Mouse (Mus musculus): Measurements from ENCODE around the gene Slc9b1. TPM values are rescaled to one million over a fixed set of nuclear protein-coding genes. Genes with fewer than 3 reads are reported as not detected.
A peak's percentile ranks its signal among the peaks of the same experiment; 100 is the strongest.

Gene Slc9b1
- polyA plus RNA-seq, 1 experiment from 2014 or later, result 0.45 TPM

GRCm38 (mm10) chr3:135437758-135438495 lies 90.1 kb downstream of the Slc9b1 start, which contains the start of gene Ube2d3:
Ube2d3 (plus strand) TSS chr3:135438149.
- ATAC-seq (replicated peaks; ENCODE audit: low FRiP score, low TSS enrichment, low read depth) (peak; percentile 93), DNase-seq (ENCODE audit: low spot score) (peak; percentile 99)
- Histone ChIP-seq H3K4me1 (replicated peaks; ENCODE audit: control insufficient read depth, insufficient read depth, low read length) (peaks cover 9% of the 10 kb centered on the region), H3K36me3 (ENCODE audit: control insufficient read depth, insufficient read depth, low read length) (peaks cover 26% of the 10 kb centered on the region), H3K4me3 (ENCODE audit: low read depth, low read length) (peak within 1 kb of the TSS; percentile 61), H3K27me3 (replicated peaks; ENCODE audit: control insufficient read depth, insufficient read depth, low read length) (no peaks in the 10 kb centered on the region), H3K4me2 (ENCODE audit: low read length) (peak within 1 kb of the TSS; percentile 56), H3K9ac (ENCODE audit: low read length) (peak within 1 kb of the TSS; percentile 91), H3K27ac (ENCODE audit: low read depth) (peak within 1 kb of the TSS; percentile 100), H3K9me3 (ENCODE audit: control insufficient read depth, low read length) (no peaks in the 10 kb centered on the region)
- under 1% methylated on average over 56 of the region's 56 CpGs for WGBS

DNA sequence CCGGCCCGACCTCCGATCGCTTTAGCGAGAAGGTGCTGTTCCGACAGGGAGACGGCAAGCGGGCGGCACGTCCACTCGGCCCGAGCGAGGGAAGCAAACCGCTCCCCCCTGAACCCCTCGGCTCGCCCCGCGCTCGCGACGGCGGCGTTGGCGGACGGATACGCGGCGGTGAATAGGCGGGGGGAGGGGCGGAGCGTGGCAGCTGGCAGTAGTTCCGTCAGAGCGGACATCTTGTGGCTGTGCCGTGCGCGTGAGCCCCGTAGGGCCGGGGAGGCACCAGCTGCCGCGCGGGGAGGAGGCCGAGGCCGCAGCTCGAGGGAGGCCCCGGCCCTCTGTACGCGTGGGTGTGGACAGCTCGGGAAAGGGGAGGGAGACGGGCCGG lies 90.7 kb downstream of the Slc9b1 start:
- ATAC-seq (replicated peaks; ENCODE audit: low FRiP score, low TSS enrichment, low read depth) (peak; percentile 81), DNase-seq (ENCODE audit: low spot score) (peak; percentile 99)
- Histone ChIP-seq H3K9me3 (ENCODE audit: control insufficient read depth, low read length) (no peaks in the 10 kb centered on the region), H3K4me1 (replicated peaks; ENCODE audit: control insufficient read depth, insufficient read depth, low read length) (peaks cover 9% of the 10 kb centered on the region), H3K27me3 (replicated peaks; ENCODE audit: control insufficient read depth, insufficient read depth, low read length) (no peaks in the 10 kb centered on the region), H3K36me3 (ENCODE audit: control insufficient read depth, insufficient read depth, low read length) (peaks cover 32% of the 10 kb centered on the region), H3K4me3 (ENCODE audit: low read depth, low read length) (peak overlapping the region; percentile 61), H3K9ac (ENCODE audit: low read length) (peak overlapping the region; percentile 91), H3K4me2 (ENCODE audit: low read length) (peak overlapping the region; percentile 20; the same call in 1 of the 2 replicates), H3K27ac (ENCODE audit: low read depth) (peak overlapping the region; percentile 100)
- WGBS, result under 1% methylated on average over 41 of the region's 50 CpGs

GRCm38 (mm10) chr3:135438913-135439531 lies 91.2 kb downstream of the Slc9b1 start:
- Histone ChIP-seq H3K4me1 (replicated peaks; ENCODE audit: control insufficient read depth, insufficient read depth, low read length) (peaks cover 11% of the 10 kb centered on the region), H3K4me3 (ENCODE audit: low read depth, low read length) (peak overlapping the region; percentile 61), H3K9me3 (ENCODE audit: control insufficient read depth, low read length) (no peaks in the 10 kb centered on the region), H3K27ac (ENCODE audit: low read depth) (peak overlapping the region; percentile 100), H3K27me3 (replicated peaks; ENCODE audit: control insufficient read depth, insufficient read depth, low read length) (no peaks in the 10 kb centered on the region), H3K9ac (ENCODE audit: low read length) (peak overlapping the region; percentile 91), H3K4me2 (ENCODE audit: low read length) (peak overlapping the region; percentile 66), H3K36me3 (ENCODE audit: control insufficient read depth, insufficient read depth, low read length) (peaks cover 37% of the 10 kb centered on the region)
- DNase-seq (ENCODE audit: low spot score) (peak; percentile 91), ATAC-seq (replicated peaks; ENCODE audit: low FRiP score, low TSS enrichment, low read depth) (peak; percentile 75)
- WGBS, result under 1% methylated on average over 65 of the region's 76 CpGs

- 2% methylated on average over 15 of the region's 15 CpGs for WGBS
- Histone ChIP-seq H3K9ac (ENCODE audit: low read length) (peak overlapping the region; percentile 91), H3K4me1 (replicated peaks; ENCODE audit: control insufficient read depth, insufficient read depth, low read length) (peaks cover 11% of the 10 kb centered on the region), H3K4me3 (ENCODE audit: low read depth, low read length) (peak overlapping the region; percentile 61), H3K36me3 (ENCODE audit: control insufficient read depth, insufficient read depth, low read length) (peaks cover 35% of the 10 kb centered on the region), H3K9me3 (ENCODE audit: control insufficient read depth, low read length) (no peaks in the 10 kb centered on the region), H3K27ac (ENCODE audit: low read depth) (peak overlapping the region; percentile 100), H3K4me2 (ENCODE audit: low read length) (peak overlapping the region; percentile 66), H3K27me3 (replicated peaks; ENCODE audit: control insufficient read depth, insufficient read depth, low read length) (no peaks in the 10 kb centered on the region)
- no peak for ATAC-seq (replicated peaks; ENCODE audit: low FRiP score, low TSS enrichment, low read depth)
- no peak for DNase-seq (ENCODE audit: low spot score)
Observed at GRCm38 (mm10) chr3:135439651-135440050, 91.8 kb downstream of the Slc9b1 start.

DNA sequence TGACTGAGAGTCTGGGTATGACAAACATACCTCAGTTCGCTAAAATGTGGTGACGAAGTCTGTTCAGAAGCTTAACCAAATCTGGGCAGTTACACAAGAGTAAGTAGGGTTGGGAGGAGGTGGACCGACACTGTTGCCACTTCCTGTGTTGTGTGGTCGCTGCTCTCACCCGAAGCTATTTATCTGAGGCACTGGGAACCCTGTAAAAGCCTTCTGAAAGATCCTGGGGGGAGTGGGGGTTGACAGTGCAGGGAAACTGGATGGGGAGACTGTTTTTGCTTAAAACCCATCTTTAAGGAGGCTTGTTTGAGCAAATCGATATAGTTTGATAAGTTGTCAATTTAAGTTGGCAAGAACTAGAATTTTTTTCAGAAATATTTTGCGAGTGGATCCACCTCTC lies 92.4 kb downstream of the Slc9b1 start:
- peak; percentile 63 for DNase-seq (ENCODE audit: low spot score)
- peaks cover 11% of the 10 kb centered on the region for H3K4me1 ChIP-seq (replicated peaks; ENCODE audit: control insufficient read depth, insufficient read depth, low read length)
- peak overlapping the region; percentile 91 for H3K9ac ChIP-seq (ENCODE audit: low read length)
- WGBS, result 13% methylated on average over 7 of the region's 7 CpGs
- peak overlapping the region; percentile 66 for H3K4me2 ChIP-seq (ENCODE audit: low read length)
- H3K27ac ChIP-seq (ENCODE audit: low read depth), result no peak overlapping the region
- H3K9me3 ChIP-seq (ENCODE audit: control insufficient read depth, low read length), result no peaks in the 10 kb centered on the region
- ATAC-seq (replicated peaks; ENCODE audit: low FRiP score, low TSS enrichment, low read depth), result no peak
- H3K4me3 ChIP-seq (ENCODE audit: low read depth, low read length), result peak overlapping the region; percentile 61
- peaks cover 36% of the 10 kb centered on the region for H3K36me3 ChIP-seq (ENCODE audit: control insufficient read depth, insufficient read depth, low read length)
- no peaks in the 10 kb centered on the region for H3K27me3 ChIP-seq (replicated peaks; ENCODE audit: control insufficient read depth, insufficient read depth, low read length)

DNA sequence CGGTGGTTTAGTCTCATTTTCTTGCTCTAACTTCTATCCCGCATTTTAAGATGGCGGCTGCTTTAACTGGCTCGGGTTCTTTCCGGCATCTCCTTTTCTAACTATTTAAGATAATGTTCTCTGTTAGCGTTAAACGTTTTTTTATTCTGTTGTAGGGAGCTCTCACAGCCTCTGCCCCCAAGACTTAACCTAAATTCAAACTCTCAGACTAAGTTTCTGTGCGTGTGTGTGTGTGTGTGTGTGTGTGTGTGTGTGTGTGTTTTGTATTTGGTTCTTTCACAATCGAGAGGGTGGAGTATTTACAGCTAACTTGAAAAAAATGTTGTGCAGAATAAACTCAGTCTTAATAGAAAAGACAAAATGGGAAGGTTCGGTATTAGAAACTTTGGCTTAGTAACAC lies 92.8 kb downstream of the Slc9b1 start:
- no peaks in the 10 kb centered on the region for H3K9me3 ChIP-seq (ENCODE audit: control insufficient read depth, low read length)
- WGBS, result 33% methylated on average over 10 of the region's 10 CpGs
- no peaks in the 10 kb centered on the region for H3K27me3 ChIP-seq (replicated peaks; ENCODE audit: control insufficient read depth, insufficient read depth, low read length)
- peak overlapping the region; percentile 61 for H3K4me3 ChIP-seq (ENCODE audit: low read depth, low read length)
- peaks cover 11% of the 10 kb centered on the region for H3K4me1 ChIP-seq (replicated peaks; ENCODE audit: control insufficient read depth, insufficient read depth, low read length)
- no peak overlapping the region for H3K27ac ChIP-seq (ENCODE audit: low read depth)
- H3K9ac ChIP-seq (ENCODE audit: low read length), result peak overlapping the region; percentile 91
- H3K4me2 ChIP-seq (ENCODE audit: low read length), result peak overlapping the region; percentile 66
- peaks cover 32% of the 10 kb centered on the region for H3K36me3 ChIP-seq (ENCODE audit: control insufficient read depth, insufficient read depth, low read length)
- no peak for DNase-seq (ENCODE audit: low spot score)
- no peak for ATAC-seq (replicated peaks; ENCODE audit: low FRiP score, low TSS enrichment, low read depth)

GRCm38 (mm10) chr3:135444930-135445329 lies 97.1 kb downstream of the Slc9b1 start:
- Histone ChIP-seq H3K4me3 (ENCODE audit: low read depth, low read length) (no peak overlapping the region), H3K4me1 (replicated peaks; ENCODE audit: control insufficient read depth, insufficient read depth, low read length) (peaks cover 6% of the 10 kb centered on the region), H3K36me3 (ENCODE audit: control insufficient read depth, insufficient read depth, low read length) (peaks cover 46% of the 10 kb centered on the region), H3K27me3 (replicated peaks; ENCODE audit: control insufficient read depth, insufficient read depth, low read length) (no peaks in the 10 kb centered on the region), H3K9me3 (ENCODE audit: control insufficient read depth, low read length) (no peaks in the 10 kb centered on the region), H3K4me2 (ENCODE audit: low read length) (no peak overlapping the region), H3K27ac (ENCODE audit: low read depth) (no peak overlapping the region), H3K9ac (ENCODE audit: low read length) (no peak overlapping the region)
- no peak for DNase-seq (ENCODE audit: low spot score)
- ATAC-seq (replicated peaks; ENCODE audit: low FRiP score, low TSS enrichment, low read depth), result no peak

All from intestine, embryonic 14.5 days (tissue).